Mouse (Mus musculus) right cerebral cortex, postnatal 14 days (tissue): ENCODE results near the gene Triobp.

Source experiments
- DNase-seq: peaks from one replicate; pipeline ENCODE4 v3.0.0; 2022

Triobp gene

DNA sequence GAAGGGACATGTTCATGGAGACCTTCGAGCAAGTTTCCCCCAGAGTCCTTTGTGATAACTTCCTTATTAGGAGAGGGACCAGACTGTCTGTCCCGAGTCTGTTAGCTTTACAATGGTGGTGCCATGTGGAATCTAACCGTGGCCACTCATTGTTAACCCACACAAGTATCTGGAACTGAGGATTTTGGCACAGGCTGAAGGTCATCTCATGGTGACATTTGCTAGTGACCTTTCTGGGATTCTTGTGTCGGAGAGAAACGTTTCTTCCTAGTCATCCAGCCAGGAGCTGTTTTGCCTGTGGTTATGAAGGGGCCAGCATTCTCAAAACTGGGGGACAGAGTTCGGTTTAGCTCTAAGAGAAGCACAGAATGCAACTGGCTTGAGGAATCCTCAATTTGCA is 24.1 kb downstream of the Triobp start:
- DNase-seq, result no peak

DNA sequence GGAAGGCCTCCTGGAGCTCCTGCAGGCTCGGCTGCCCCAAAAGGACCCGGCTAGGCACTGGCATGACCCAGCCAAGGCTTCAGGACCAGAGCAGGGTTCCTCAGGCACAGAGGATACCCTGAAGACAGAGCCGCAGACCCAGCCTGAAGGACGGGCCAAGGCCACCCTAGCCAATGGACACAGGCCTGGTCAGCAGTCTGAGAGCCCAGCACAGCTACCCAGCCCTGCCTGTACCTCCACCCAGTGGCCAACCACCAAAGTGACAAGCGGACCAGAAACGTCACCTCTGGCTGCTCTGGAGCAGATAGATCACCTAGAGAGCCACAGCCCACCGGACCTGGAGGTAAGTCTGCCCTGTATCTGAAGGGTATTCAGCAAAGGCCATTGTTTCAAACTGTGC is 26.4 kb downstream of the Triobp start:
- no peak for DNase-seq

DNA sequence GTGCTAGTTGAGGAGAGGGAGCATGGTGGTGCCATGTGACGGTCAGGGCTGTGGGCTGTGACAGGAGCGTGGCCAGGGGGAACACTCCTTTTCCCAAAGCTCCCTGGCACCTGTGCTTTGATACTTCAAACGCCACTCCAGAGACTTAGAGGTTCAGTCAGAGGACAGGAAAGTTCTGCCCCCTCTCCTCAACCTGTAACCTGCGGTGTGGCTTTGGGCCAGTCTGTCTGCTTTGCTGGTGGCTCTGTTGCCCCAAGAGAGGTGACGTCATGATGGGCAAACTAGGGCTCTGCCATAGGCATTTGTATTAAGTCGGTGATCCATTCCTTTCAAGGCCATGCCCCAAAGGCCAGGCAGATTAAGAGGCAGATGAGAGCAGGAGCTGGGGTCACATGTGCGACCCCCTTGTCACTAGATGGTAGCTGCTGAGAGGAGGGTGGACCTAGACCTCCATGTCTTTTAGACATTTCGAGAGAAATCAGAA is 30.2 kb downstream of the Triobp start:
- DNase-seq, result no peak

DNA sequence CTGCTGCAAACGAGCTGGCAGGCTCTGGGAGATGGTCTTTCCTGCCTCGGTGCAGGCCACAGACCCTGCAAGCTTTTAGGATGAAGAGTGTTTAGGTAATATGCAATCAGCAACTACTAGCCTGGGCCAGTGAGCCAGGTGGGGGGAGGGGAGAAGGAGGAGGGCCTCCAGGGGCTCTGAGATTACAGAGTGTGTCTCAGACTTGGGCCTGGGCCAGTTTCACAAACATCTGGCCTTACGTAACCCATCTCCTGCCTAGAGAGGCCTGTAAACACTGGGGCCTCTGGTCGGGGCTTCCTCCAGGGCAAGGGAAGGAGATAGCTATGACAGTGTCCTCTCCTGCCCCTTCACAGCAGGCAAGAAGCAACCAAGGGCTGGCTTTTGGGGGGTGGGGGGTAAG is 31.4 kb downstream of the Triobp start:
- no peak for DNase-seq

DNA sequence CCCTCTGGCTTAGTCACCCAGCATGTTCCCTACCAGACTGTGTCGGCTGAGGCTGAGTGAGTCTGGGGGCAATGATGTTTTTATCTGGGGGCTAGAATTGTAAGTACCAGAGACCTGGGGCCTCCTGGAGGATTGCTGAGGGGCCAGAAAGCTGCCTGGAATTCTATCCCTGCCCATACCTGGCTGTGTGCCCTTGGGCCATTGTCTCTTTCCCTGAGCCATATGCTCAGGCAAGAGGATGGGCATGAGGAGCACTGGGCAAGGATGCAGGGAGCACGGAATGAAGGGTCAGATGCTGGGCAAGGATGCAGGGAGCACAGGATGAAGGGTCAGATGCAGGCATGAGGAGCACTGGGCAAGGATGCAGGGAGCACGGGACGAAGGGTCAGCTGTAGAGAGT is 32.6 kb downstream of the Triobp start:
- DNase-seq, result no peak

DNA sequence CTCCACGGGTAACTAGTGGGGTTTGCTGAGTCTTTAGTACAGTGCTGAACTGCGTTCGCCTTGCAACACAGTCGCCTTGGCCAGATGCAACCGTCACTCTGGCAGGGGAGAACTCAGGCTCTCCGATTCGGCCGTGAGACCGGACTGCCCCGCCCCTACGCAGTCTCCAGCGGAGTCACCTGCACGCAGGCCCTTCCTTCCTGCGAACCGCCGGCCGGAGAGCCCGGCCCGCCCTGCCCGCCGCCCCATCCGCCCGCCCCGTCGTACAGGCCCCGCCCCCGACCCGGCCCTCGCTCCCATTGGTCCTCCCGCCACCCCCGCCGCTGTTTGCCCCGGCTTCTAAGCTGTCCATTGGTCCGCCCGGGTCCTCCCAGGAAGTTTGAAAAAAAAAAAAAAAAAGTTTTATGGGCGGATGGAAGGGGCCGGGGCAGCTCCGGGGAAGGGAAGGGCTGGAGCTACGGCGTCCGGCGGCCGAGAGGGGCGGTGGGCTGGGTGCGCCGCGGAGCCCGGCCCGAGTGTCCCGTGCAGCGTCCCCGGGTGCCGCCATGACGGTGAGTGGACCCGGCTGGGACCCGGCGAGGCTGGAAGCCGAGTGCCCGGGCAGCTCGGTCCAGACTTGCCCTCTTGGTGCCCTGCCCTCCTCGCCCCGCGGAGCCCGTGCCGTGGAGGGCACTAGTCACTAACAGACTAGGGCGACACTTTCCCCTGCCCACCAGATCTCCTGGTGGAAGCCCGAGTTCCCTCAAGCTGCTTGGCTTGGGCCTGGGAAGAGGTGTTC is 35.3 kb downstream of the Triobp start:
- peak; percentile 77 for DNase-seq

DNA sequence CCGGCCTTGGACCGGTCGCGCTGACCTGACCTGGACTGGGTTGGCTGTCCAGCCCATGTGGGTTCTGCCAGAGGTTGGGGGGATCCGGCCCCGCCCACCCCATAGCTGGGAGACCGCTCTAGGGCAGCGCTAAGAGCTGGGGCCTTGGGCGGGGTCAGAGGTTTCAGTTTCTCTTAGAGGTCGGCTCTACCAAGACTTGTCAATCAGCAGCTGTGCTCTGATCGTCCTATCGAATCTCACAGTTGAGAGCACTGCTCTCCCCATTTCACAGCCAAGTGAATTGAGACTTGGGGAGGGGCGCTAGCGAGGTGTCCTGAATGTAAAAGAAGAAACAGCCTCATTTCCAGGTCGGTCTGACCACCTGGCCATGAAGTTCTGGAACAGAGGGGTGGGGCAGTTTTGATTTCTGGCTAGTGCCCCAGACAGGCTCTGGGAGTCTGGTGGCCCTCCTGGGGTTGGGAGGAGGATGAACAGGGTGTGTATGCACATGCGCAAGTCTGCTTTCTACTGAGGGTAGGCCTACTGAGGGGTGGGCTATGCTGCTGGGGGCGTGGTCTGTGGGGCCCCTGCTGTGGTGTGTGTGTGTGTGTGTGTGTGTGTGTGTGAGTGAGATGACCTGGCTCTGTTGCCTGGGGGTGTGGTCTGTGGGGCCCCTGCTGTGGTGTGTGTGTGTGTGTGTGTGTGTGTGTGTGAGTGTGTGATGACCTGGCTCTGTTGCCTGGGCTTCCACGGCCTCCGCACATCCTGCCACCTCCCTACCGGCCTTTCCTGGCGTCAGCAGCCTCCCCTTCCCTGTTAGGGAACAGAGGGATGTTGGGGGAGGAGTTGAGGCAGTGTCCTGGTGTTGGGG is 36.1 kb downstream of the Triobp start:
- no peak for DNase-seq

DNA sequence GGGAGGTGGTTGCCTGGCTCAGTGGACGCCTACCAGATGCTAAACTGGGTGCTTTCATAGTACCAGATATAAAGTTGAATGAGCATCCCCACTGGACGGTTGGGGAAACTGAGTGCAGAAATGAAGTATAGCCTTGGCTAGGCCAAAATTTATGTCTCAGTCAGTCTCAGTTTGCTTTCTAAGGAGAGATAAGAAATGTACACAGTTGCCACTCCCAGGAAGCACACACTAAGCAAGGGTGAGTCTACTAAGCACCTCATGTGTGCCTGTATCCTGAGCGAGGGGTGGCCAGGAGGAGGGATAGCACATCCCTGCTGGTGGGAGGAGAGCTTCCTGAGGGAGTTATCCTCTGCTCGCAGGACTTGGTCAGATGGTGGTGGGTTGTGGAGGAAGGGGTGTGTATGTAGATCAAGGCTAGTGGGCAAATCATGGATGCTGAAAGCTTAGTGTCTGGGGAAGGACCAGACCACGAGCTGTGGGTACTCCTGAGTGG is 36.8 kb downstream of the Triobp start:
- DNase-seq, result no peak

DNA sequence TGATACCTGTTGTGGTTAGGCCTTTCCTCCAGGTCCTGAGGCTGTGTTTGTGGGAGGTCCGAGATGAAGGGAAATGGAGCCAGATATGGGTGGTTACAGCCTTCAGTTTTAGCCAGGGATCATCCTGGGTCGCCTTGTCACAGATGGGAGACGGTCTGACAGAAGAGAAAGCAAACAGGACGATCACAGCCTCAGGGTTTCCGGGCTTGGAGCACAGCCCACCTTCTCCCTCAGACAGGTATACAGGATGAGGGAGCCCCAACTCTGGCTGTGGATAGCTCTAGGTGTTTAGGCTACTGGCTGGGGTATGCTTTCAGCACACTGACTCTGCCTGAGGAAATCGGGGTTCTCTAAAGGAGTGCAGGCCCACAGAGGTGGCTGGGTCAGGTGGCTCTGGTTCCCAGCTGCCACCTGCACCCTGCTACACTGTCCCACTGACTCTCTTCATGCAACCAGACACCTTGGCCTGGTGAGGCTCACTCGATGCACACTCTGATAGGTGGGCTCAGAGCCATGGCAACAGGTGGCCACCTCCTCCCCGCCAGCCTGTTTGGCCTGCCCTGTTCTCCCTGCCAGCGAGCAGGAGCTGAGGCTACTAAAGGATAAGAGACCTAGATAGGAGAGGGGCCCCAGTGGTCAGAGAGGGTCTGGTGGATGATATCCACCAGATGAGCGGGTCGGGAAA is 39.2 kb downstream of the Triobp start:
- no peak for DNase-seq

DNA sequence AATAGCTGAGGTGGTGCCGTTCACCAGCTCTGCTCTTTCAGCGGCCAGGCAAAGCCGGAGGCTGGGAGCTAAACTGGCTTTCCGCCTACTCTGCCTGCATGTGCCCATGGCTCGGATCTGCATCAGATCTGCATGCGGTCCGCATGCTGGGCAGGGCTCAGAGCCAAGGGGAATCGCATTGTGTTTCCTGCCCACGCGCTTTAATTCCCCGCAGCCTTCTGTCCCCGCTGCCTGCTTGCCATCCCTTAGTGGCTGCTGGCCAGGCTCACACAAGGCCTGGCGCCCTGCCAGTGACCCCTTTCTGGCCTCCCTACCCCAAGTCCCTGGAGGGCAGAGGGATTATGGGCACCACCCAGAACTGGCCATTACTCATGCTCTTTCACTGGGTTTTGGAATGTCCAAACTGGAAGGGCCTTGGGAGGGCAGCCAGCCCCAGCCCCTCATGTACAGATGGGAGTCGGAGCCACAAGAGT is 41.0 kb downstream of the Triobp start:
- peak; percentile 81 for DNase-seq

DNA sequence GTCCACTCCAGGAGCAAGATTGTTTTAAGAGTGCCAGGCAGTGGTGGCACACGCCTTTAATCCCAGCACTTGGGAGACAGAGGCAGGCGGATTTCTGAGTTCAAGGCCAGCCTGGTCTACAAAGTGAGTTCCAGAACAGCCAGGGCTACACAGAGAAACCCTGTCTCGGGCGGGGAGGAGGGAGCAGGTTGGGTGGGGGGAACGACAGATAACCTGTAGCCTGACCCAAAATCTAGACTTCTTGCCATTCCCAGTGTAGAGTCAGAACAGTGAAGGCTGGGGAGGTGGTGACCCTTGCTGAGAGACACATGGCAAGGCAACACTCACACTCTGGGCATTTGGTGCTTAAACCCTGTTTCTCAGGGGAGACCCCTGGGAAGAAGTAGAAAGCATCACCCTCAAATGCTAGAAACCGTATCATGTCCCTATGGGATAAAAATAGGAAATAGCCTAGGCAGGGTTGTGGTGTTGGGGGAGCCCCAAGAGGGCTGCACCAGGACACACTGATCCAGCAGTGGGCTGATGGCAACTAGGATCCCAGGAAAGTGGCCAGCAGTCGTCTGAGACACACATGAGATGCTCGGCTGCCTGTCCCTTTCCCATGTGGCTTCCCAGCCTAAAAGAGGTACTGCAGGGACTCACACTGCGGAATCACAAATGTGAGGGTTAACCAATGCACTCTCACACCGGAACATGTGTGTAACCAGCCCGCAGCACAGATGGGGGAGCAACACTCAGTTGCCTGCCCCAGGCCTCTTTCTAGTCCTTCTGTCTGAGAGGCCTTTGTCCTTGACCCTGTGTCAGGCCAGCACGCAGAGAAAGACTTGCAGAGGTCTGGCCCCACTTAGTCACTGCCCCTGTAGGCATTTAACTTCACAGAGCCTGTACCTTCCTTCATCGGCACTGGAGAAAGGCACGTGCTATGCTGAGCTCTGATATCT is 41.9 kb downstream of the Triobp start:
- no peak for DNase-seq

DNA sequence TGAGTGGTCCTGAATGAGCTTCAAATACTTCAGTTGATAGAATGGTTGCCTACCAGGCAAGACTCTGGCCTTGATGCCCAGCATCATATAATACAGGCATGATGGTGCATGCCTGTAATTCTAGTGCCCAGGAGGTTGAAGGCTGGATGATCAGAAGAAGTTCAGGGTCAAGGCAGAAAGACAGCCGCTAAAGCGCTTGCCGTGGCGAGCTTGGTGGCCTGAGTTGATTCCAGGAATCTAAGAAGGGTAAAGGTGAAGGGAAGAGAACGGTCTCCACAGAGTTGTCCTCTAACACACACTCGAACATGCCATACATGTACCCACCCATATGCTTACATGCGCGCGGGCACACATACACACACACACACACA is 42.6 kb downstream of the Triobp start:
- DNase-seq, result no peak

DNA sequence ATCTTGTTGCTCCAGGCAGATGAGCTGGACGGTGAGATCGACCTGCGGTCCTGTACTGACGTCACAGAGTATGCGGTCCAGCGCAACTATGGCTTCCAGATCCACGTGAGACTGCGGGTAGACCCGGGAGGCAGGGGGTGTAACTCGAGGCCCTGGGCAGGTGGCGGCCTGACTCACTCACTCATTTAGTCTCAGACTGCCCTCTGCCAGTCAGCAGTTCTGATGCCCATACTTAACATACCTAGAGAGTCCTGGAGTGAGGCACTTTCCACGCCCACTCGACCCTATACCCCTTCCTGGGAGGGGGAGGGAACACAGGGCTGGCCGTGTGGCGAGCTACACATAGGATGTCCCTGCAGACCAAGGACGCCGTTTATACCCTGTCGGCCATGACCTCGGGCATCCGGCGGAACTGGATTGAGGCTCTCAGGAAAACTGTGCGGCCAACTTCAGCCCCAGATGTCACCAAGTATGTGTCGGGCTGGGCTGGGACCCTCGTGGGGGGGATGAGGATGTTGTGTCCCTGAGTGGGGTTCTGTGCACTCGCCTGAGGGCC is 43.5 kb downstream of the Triobp start:
- DNase-seq, result no peak

DNA sequence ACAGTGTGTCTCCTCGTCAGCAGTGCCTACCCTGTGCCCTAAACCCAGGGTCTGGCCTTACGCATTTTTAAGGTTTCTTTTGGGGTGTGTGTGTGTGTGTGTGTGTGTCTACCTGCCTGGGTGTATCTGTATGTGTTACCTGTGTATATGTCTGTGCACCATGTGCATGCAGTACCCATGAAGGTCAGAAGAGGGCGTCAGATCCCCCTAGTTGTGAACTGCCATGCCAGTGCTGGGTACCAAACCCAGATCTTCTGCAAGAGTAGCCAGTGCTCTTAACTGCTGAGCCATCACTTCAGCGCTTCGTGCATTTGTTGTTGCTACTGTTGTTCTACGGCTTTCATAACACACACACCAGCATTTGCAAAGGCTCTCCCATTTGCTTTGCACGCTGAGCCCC is 44.7 kb downstream of the Triobp start:
- DNase-seq, result no peak

DNA sequence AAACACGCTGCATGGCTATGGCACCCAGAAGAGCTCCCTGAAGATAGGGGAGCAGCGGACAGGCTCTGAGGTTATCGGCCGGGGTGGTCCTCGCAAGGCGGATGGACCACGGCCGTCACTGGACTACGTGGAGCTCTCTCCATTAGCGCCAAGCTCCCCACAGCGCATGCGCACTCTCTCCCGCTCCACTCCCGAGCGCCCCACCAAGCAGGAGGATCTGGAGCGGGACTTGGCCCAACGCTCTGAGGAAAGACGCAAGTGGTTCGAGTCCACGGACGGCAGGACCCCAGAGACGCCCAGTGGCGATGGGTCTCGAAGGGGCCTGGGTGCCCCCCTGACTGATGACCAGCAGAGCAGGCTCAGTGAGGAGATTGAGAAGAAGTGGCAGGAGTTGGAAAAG is 45.4 kb downstream of the Triobp start:
- no peak for DNase-seq

DNA sequence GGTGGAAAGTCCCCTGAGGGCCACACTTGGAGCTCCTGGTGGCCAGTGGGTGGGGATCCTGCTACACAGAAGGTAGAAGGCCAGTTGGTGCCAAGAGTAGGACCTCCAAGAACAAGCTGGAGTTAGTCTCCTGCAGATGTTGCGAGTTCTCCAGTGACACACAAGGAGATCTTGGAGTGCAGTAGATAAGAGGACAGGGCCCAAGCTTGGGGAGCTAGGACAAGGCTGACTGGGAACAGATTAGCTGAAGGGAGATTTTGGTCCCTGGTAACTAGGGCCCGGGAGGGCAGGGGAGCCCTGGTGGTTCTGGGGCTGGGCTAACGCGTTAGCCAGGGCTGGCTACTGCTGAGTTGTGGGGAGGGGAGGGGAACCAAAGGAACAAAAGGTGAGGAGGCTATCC is 48.4 kb downstream of the Triobp start:
- DNase-seq, result no peak

DNA sequence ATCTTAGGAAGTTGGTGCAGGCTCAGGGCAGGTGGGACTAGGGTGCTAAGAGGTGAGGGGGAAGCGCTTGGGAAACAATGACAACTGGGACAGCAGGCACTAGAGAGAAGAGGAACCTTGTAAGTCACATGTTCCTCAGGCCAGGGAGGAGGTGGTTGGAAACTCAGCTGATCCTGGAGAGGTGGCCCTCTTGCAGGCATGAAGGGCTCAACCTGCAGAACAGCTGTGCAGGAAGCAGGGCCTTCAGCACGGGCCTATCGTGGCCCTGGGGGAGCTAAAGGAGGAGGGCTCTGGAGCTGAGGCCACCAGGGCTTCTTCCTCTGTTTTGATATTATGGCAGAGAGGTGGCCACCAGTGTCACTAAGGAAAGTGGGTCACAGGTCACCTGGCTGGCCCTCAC is 49.1 kb downstream of the Triobp start:
- no peak for DNase-seq

DNA sequence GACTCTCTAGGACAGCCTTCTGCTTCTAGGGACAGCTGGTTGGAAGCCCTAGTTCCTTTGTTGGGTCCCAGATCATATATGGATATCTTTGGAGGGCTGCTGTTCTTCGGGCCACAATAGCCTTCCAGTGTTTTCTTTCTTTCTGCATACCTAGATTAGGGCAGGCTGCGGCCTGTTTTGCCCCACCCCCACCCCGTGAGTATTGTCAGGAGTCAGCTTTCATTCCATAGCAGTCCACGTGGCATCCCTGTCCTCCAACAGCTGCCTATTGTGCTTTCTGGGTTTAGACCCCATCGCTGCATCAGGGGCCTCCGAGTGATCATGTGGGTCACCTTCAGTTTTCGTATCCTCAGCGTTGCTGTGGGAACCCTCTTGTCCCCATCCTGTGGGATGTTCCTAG is 50.8 kb downstream of the Triobp start:
- DNase-seq, result no peak

DNA sequence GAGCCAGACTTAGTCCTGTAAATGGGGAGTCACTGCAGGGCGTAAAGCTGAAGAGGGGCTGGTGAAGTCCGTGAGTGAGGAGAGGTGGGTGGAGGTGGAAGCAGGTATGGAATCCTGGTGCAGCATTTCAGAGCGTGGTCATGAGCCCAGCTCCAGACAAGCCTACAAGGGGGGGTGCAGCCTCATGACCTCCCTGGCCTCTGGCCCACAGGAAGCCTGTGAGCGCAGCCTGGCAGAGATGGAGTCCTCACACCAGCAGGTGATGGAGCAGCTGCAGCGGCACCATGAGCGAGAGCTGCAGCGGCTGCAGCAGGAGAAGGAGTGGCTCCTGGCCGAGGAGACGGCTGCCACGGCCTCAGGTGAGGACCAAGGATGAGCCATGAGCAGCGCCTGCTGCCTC is 52.1 kb downstream of the Triobp start:
- DNase-seq, result no peak

DNA sequence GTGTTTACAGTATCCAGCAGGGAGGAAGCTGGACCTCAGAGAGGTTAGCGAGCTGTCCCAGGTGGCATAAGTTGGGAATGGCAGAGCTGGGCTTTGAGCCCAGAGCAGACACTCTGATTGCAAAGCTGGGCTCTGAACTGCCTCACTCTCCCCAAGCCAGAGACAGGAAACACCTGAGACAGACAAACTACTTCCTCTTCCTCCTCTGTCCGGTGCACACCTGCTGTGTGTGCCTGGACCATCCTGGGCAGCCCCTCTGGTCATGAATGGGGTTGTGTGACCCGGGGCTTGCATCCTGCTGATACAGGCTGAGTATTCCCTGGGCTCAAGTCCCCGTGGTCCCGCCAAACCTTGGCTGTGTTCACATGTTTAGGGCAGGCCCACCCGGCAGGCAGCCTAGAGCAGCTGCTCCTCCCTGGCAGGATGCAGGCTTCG is 52.9 kb downstream of the Triobp start:
- no peak for DNase-seq

DNA sequence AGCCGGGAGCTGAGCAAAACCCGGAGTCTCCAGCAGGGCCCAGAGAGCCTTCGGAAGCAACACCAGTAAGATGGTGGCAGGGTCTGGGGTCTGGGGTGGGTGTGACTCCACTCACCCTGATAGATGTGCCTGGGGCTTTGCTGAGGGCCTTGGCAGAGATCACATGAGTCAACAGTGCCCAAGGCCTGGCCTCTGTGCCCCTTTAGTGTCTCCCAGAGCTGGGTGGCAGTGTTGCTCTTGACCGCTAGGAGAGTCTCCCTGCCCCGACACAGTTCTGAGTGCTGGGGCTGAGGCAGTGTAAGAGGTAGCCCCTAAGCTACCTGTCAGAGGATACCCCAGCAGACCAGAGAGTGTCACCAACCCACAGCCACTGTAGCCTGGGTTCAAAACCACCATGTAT is 54.0 kb downstream of the Triobp start:
- DNase-seq, result no peak

DNA sequence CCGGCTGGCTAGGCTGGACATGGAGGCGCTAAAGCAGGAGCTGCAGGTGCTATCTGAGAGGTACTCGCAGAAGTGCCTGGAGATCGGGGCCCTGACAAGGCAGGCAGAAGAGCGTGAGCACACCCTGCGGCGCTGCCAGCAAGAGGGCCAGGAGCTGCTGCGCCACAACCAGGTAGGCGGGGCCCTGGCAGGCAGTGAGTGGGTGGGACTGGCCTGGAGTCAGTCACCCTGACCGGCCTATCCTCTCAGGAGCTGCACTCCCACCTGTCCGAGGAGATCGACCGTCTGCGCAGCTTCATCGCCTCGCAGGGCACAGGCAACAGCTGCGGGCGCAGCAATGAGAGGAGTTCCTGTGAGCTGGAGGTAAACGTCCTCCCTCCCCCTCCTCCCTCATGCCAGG is 54.5 kb downstream of the Triobp start:
- no peak for DNase-seq
